Mouse (Mus musculus) liver, adult 2 months (tissue): ENCODE measurements around the gene Capg.

Experiments
- CTCF ChIP-seq: fragments of 200-500 bp; IDR thresholded peaks from 2 replicates; pipeline ENCODE4 v1.5.1; 2011; ENCODE audit warnings: low read depth, low read length, control low read depth
- POLR2A ChIP-seq: fragments of 200-500 bp; IDR thresholded peaks from 2 replicates; pipeline ENCODE4 v1.6.1; 2011; ENCODE audit warnings: low read length, control low read depth; ENCODE audit not compliant: insufficient read depth; ENCODE audit errors: extremely low read depth

GRCm38 (mm10) chr6:72537998-72538500 lies 6.1 kb upstream of the Capg start:
- TF ChIP-seq CTCF (no peak), POLR2A (no peak)
